Mouse (Mus musculus): Measurements from ENCODE around the gene Gm16253. TPM values are rescaled to one million over a fixed set of nuclear protein-coding genes. Genes with fewer than 3 reads are reported as not detected.

Gm16253 gene
- total and polyA plus RNA-seq, 2 experiments from 2014 or later = not detected

DNA sequence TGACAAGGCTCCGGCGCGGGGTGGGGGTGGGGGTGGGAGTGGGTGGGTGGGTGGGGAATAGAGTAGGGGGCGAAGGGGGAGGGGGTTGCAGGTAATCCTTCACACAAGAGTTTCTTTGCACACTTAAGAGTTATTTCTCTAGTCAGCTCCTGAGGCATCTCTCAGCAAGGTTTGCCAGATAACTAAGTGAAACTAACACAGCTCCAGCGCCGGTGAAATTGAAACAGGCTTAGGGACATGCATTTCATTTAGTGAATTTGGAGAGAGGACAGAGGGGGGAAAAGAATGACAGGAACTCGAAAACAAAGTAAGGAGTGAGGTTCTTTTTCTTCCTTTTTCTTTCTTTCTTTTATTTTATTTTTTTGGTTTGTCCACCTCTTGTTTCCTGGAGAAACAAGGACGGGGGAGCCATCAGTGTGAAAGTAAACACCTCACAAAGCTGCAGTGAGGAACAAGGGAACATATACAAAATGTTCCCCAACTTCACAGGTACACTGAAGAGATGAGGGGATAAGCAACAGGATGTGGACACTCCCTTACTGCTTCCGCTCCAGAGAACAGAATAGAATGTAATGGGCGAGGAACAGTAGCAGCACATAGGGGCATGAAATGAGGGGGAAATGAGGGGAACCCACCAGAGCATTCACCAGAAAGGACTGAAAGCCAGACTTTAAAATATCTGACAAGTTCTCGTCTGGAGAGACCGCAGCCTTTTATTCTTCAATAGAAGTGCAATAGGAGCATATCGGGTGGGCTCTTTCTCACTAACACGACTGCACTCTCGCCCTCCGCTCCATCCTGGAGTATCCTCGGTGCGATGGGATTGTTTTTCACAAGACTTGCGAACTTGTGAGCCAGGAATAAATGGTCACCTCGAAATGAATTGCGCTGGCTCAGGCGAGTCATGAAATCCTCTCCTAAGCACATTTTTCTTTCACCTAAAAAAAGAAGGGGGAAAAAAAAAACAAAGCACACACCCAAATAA is 19.8 kb upstream of the Gm16253 start:
- H3K27me3 ChIP-seq (ENCODE audit: insufficient read depth, low read length) = no peaks in the 10 kb centered on the region
- DNase-seq (no peak), ATAC-seq (no peak)
- peaks cover 16% of the 10 kb centered on the region for H3K36me3 ChIP-seq (ENCODE audit: insufficient read depth)
- TF ChIP-seq CTCF (IDR thresholded peaks at IDR 0.05; ENCODE audit: low read depth) = no peak
- peak overlapping the region; percentile 52 for H3K4me3 ChIP-seq (ENCODE audit: low read depth, low read length)
- 7% methylated on average over 22 of the region's 22 CpGs for WGBS
- H3K9me3 ChIP-seq (ENCODE audit: low read length) = no peaks in the 10 kb centered on the region
- H3K9ac ChIP-seq = peak overlapping the region; percentile 59
- peak overlapping the region; percentile 81 for H3K4me2 ChIP-seq (ENCODE audit: low read depth)
- H3K27ac ChIP-seq (ENCODE audit: low read depth, low read length) = peak overlapping the region; percentile 91
- H3K4me1 ChIP-seq (ENCODE audit: insufficient read depth) = peaks cover 29% of the 10 kb centered on the region; the same call in 1 of the 2 replicates

DNA sequence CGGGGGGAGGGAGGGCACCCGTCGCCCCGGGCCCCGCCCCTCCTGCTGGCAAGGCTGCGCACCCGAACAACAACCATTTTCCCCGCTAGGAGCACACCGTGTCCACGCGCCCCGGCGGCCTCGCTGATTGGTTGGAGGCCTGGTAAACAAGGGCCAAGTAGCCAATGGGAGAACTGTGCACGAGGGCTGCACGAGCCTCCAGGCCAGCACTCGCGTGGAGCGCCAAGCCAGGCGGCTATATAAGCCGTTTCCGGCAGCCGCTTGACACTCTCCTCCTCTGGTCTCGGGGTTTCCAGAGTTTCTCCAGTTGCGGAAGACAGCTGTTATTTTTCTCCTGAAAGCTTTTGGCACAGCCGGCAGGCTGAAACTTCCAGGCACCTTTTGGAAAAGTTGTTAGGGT is 19.1 kb upstream of the Gm16253 start, which contains the start of gene Txnip:
Txnip (plus strand) TSS at position 264 of the 400 bp plus-strand sequence.
- peak within 1 kb of the TSS; percentile 59 for H3K9ac ChIP-seq
- peaks cover 29% of the 10 kb centered on the region; the same call in 1 of the 2 replicates for H3K4me1 ChIP-seq (ENCODE audit: insufficient read depth)
- no peaks in the 10 kb centered on the region for H3K27me3 ChIP-seq (ENCODE audit: insufficient read depth, low read length)
- no peaks in the 10 kb centered on the region for H3K9me3 ChIP-seq (ENCODE audit: low read length)
- peak; percentile 99 for DNase-seq
- H3K27ac ChIP-seq (ENCODE audit: low read depth, low read length) = peak within 1 kb of the TSS; percentile 91
- H3K36me3 ChIP-seq (ENCODE audit: insufficient read depth) = peaks cover 16% of the 10 kb centered on the region
- H3K4me2 ChIP-seq (ENCODE audit: low read depth) = peak within 1 kb of the TSS; percentile 81
- peak; percentile 77 for TF ChIP-seq CTCF (IDR thresholded peaks at IDR 0.05; ENCODE audit: low read depth)
- ATAC-seq = peak; percentile 99
- H3K4me3 ChIP-seq (ENCODE audit: low read depth, low read length) = peak within 1 kb of the TSS; percentile 52
- 2% methylated on average over 26 of the region's 26 CpGs for WGBS

DNA sequence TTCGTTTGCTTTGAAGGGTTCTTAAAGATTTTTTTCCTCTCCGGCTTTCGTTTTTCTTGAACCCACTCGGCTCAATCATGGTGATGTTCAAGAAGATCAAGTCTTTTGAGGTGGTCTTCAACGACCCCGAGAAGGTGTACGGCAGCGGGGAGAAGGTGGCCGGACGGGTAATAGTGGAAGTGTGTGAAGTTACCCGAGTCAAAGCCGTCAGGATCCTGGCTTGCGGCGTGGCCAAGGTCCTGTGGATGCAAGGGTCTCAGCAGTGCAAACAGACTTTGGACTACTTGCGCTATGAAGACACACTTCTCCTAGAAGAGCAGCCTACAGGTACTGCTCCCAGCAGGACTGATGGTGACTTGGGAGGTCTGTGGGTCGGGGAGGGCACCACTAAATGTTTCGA is 18.6 kb upstream of the Gm16253 start:
- no peak for ATAC-seq
- H3K4me3 ChIP-seq (ENCODE audit: low read depth, low read length) = peak overlapping the region; percentile 52
- H3K9me3 ChIP-seq (ENCODE audit: low read length) = no peaks in the 10 kb centered on the region
- TF ChIP-seq CTCF (IDR thresholded peaks at IDR 0.05; ENCODE audit: low read depth) = no peak
- H3K36me3 ChIP-seq (ENCODE audit: insufficient read depth) = peaks cover 16% of the 10 kb centered on the region
- peak overlapping the region; percentile 91 for H3K27ac ChIP-seq (ENCODE audit: low read depth, low read length)
- H3K4me1 ChIP-seq (ENCODE audit: insufficient read depth) = peaks cover 29% of the 10 kb centered on the region; the same call in 1 of the 2 replicates
- H3K27me3 ChIP-seq (ENCODE audit: insufficient read depth, low read length) = no peaks in the 10 kb centered on the region
- under 1% methylated on average over 17 of the region's 17 CpGs for WGBS
- DNase-seq = no peak
- peak overlapping the region; percentile 81 for H3K4me2 ChIP-seq (ENCODE audit: low read depth)
- peak overlapping the region; percentile 59 for H3K9ac ChIP-seq

DNA sequence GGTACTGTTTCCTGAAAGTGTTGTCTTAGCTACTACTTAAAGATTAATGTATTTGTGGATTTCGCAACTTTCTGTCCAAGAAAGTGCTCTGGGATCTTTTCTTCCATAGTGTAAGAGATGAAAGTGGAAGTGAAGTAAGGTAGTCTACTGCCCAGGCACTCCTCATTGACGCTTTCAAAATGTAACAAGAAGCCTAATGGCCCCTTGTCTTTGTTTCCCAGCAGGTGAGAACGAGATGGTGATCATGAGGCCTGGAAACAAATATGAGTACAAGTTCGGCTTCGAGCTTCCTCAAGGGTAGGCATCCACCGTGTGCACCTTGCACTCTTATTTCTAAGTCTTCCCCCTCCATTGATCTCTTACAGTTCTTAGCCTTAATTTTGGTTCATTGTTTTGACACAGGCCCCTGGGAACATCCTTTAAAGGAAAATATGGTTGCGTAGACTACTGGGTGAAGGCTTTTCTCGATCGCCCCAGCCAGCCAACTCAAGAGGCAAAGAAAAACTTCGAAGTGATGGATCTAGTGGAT is 18.1 kb upstream of the Gm16253 start:
- peak overlapping the region; percentile 91 for H3K27ac ChIP-seq (ENCODE audit: low read depth, low read length)
- peak overlapping the region; percentile 81 for H3K4me2 ChIP-seq (ENCODE audit: low read depth)
- TF ChIP-seq CTCF (IDR thresholded peaks at IDR 0.05; ENCODE audit: low read depth) = no peak
- ATAC-seq = no peak
- H3K9ac ChIP-seq = peak overlapping the region; percentile 59
- no peaks in the 10 kb centered on the region for H3K9me3 ChIP-seq (ENCODE audit: low read length)
- WGBS = 29% methylated on average over 10 of the region's 10 CpGs
- H3K36me3 ChIP-seq (ENCODE audit: insufficient read depth) = peaks cover 16% of the 10 kb centered on the region
- peak overlapping the region; percentile 52 for H3K4me3 ChIP-seq (ENCODE audit: low read depth, low read length)
- H3K4me1 ChIP-seq (ENCODE audit: insufficient read depth) = peaks cover 29% of the 10 kb centered on the region; the same call in 1 of the 2 replicates
- no peaks in the 10 kb centered on the region for H3K27me3 ChIP-seq (ENCODE audit: insufficient read depth, low read length)
- DNase-seq = no peak

- Histone ChIP-seq H3K4me1 (ENCODE audit: insufficient read depth) (peaks cover 29% of the 10 kb centered on the region; the same call in 1 of the 2 replicates), H3K9ac (peak overlapping the region; percentile 59), H3K9me3 (ENCODE audit: low read length) (no peaks in the 10 kb centered on the region), H3K4me2 (ENCODE audit: low read depth) (peak overlapping the region; percentile 81), H3K27me3 (ENCODE audit: insufficient read depth, low read length) (no peaks in the 10 kb centered on the region), H3K36me3 (ENCODE audit: insufficient read depth) (peaks cover 16% of the 10 kb centered on the region), H3K4me3 (ENCODE audit: low read depth, low read length) (peak overlapping the region; percentile 52), H3K27ac (ENCODE audit: low read depth, low read length) (no peak overlapping the region)
- no peak for TF ChIP-seq CTCF (IDR thresholded peaks at IDR 0.05; ENCODE audit: low read depth)
- ATAC-seq (no peak), DNase-seq (no peak)
- 86% methylated on average over 12 of the region's 12 CpGs for WGBS
Observed at GRCm38 (mm10) chr3:96559398-96559910, 17.3 kb upstream of the Gm16253 start.

GRCm38 (mm10) chr3:96559911-96560850 is 16.6 kb upstream of the Gm16253 start:
- DNase-seq = no peak
- no peaks in the 10 kb centered on the region for H3K27me3 ChIP-seq (ENCODE audit: insufficient read depth, low read length)
- H3K36me3 ChIP-seq (ENCODE audit: insufficient read depth) = peaks cover 16% of the 10 kb centered on the region
- H3K9me3 ChIP-seq (ENCODE audit: low read length) = no peaks in the 10 kb centered on the region
- no peak overlapping the region for H3K27ac ChIP-seq (ENCODE audit: low read depth, low read length)
- peak overlapping the region; percentile 59; the same call in 1 of the 2 replicates for H3K9ac ChIP-seq
- peak overlapping the region; percentile 52 for H3K4me3 ChIP-seq (ENCODE audit: low read depth, low read length)
- no peak for ATAC-seq
- H3K4me2 ChIP-seq (ENCODE audit: low read depth) = peak overlapping the region; percentile 81
- peaks cover 29% of the 10 kb centered on the region; the same call in 1 of the 2 replicates for H3K4me1 ChIP-seq (ENCODE audit: insufficient read depth)
- no peak for TF ChIP-seq CTCF (IDR thresholded peaks at IDR 0.05; ENCODE audit: low read depth)
- 84% methylated on average over 23 of the region's 23 CpGs for WGBS

Measured in forebrain, postnatal 0 days (tissue).